ENCODE assay signal across 29 mouse cellular contexts in the genomic region with DNA sequence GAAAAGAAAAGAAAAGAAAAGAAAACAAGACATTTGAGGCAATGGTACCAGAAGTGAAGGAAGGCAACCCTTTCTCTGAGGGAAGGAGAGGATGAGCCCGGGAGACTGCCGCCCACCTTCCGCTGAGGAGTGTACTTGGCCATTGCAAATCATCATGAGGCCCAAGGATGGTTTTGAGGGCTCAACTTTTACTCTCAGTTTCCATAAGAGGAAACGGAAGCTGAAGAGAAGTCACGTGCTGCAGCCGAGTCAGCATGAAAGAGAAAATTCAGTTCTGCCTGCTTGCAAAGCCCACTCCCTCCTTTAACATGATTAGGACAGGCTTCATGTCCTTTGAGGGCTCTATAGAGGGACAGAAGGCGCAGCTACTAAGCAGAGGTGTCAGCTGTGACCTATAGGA.
"Had no signal": no experiment of that assay in that cellular context is flagged by ENCODE, and none has a peak within 500 bp of the region (broad histone marks: within the 10 kb centered on the region; RNA-seq: fewer than 3 reads in every experiment).

No protein-coding gene starts in this region.

- H3K36me3 ChIP-seq: heart, embryonic 13.5 days; heart, embryonic 15.5 days; hindbrain, embryonic 13.5 days; hindbrain, embryonic 15.5 days; intestine, embryonic 15.5 days; kidney, embryonic 15.5 days; limb, embryonic 10.5 days; limb, embryonic 12.5 days; liver, embryonic 13.5 days had no signal

- H3K27me3 ChIP-seq: heart, embryonic 13.5 days; heart, embryonic 15.5 days; hindbrain, embryonic 13.5 days; hindbrain, embryonic 15.5 days; intestine, embryonic 15.5 days; kidney, embryonic 15.5 days; limb, embryonic 12.5 days; liver, embryonic 13.5 days had no signal

- H3K4me1 ChIP-seq: heart, embryonic 13.5 days; heart, embryonic 15.5 days; hindbrain, embryonic 13.5 days; hindbrain, embryonic 15.5 days; intestine, embryonic 15.5 days; kidney, embryonic 15.5 days; limb, embryonic 10.5 days; limb, embryonic 12.5 days; liver, embryonic 13.5 days had no signal

- H3K4me3 ChIP-seq: gastrocnemius, adult 2 months; heart, adult 2 months; heart, embryonic 13.5 days; heart, embryonic 15.5 days; hindbrain, embryonic 13.5 days; hindbrain, embryonic 15.5 days; intestine, embryonic 15.5 days; kidney, embryonic 15.5 days; left cerebral cortex, adult 2 months; limb, embryonic 10.5 days; limb, embryonic 12.5 days; liver, embryonic 13.5 days had no signal

- DNase-seq: gastrocnemius, adult 2 months; gastrocnemius, postnatal 10 days; gastrocnemius, postnatal 25 days; heart, adult 11 months; heart, adult 2 months; heart, postnatal 14 days; heart, postnatal 36 days; kidney, adult 18-20 months; kidney, adult 8-10 months; kidney, postnatal 14 days; kidney, postnatal 36 days; layer of hippocampus, adult 9-11 months; liver; liver, embryonic 13.5 days had no signal

- H3K4me2 ChIP-seq: heart, embryonic 11.5 days; heart, embryonic 13.5 days; heart, embryonic 15.5 days; hindbrain, embryonic 13.5 days; hindbrain, embryonic 15.5 days; intestine, embryonic 15.5 days; kidney, embryonic 15.5 days; limb, embryonic 12.5 days; liver, embryonic 11.5 days; liver, embryonic 13.5 days had no signal

- H3K9me3 ChIP-seq: heart, embryonic 13.5 days; heart, embryonic 15.5 days; hindbrain, embryonic 13.5 days; hindbrain, embryonic 15.5 days; intestine, embryonic 15.5 days; kidney, embryonic 15.5 days; limb, embryonic 10.5 days; limb, embryonic 12.5 days; liver, embryonic 13.5 days had no signal

- H3K9ac ChIP-seq: heart, embryonic 13.5 days; heart, embryonic 15.5 days; hindbrain, embryonic 13.5 days; hindbrain, embryonic 15.5 days; intestine, embryonic 15.5 days; kidney, embryonic 15.5 days; limb, embryonic 12.5 days; liver, embryonic 13.5 days had no signal

- H3K27ac ChIP-seq: gastrocnemius, adult 2 months; heart, adult 2 months; heart, embryonic 13.5 days; heart, embryonic 15.5 days; hindbrain, embryonic 13.5 days; hindbrain, embryonic 15.5 days; hindbrain, postnatal 0 days; intestine, embryonic 15.5 days; kidney, embryonic 15.5 days; kidney, postnatal 0 days; left cerebral cortex, adult 2 months; limb, embryonic 10.5 days; limb, embryonic 12.5 days; liver, embryonic 13.5 days had no signal

- ATAC-seq: hindbrain, postnatal 0 days; inflammation-experienced regulatory T-cells, adult 6 months; intestine, embryonic 15.5 days; intestine, postnatal 0 days had no signal
